Mouse (Mus musculus) limb, embryonic 15.5 days (tissue): ENCODE measurements at regions not wholly inside any gene's neighbourhood (a gene's known extent, or its start where the extent isn't known, plus 50 kb on each side); places are given as distances from the start of the nearest gene placed in this dataset.

Source experiments
- ATAC-seq: fragments of 200-750 bp; cut with Nextera tagmentation; 2 replicates; pipeline ENCODE4 v1.8.0; 2017; ENCODE audit warnings: low read depth, moderate TSS enrichment; ENCODE audit not compliant: insufficient number of reproducible peaks, low FRiP score, low TSS enrichment
- H3K27ac ChIP-seq: fragments of 300-500 bp; sonication (generic); 2 replicates; pipeline ENCODE4 v1.5.1; 2015; ENCODE audit warnings: moderate library complexity, mild to moderate bottlenecking, inconsistent platforms
- H3K27me3 ChIP-seq: fragments of 300-500 bp; sonication (generic); 2 replicates; pipeline ENCODE4 v1.6.1; 2015; ENCODE audit warnings: inconsistent platforms
- H3K36me3 ChIP-seq: fragments of 300-500 bp; sonication (generic); 2 replicates; pipeline ENCODE4 v1.6.1; 2015; ENCODE audit warnings: inconsistent platforms
- H3K4me1 ChIP-seq: fragments of 300-500 bp; sonication (generic); 2 replicates; pipeline ENCODE4 v1.6.1; 2015; ENCODE audit warnings: inconsistent platforms
- H3K4me2 ChIP-seq: fragments of 300-500 bp; sonication (generic); 2 replicates; pipeline ENCODE4 v1.6.1; 2015; ENCODE audit warnings: mild to moderate bottlenecking, inconsistent platforms
- H3K4me3 ChIP-seq: fragments of 300-500 bp; sonication (generic); 2 replicates; pipeline ENCODE4 v1.5.1; 2015; ENCODE audit warnings: mild to moderate bottlenecking, inconsistent platforms
- H3K9ac ChIP-seq: fragments of 300-500 bp; sonication (generic); 2 replicates; pipeline ENCODE4 v1.6.1; 2015; ENCODE audit warnings: inconsistent platforms
- H3K9me3 ChIP-seq: fragments of 300-500 bp; sonication (generic); 2 replicates; pipeline ENCODE4 v1.6.1; 2016; ENCODE audit warnings: inconsistent platforms
- WGBS: fragments of 180-500 bp; shearing (Covaris S2); methylation state at CpG from one replicate; pipeline ENCODE4 v1.1.7; 2015; 5-methylcytosine and 5-hydroxymethylcytosine counted together

DNA sequence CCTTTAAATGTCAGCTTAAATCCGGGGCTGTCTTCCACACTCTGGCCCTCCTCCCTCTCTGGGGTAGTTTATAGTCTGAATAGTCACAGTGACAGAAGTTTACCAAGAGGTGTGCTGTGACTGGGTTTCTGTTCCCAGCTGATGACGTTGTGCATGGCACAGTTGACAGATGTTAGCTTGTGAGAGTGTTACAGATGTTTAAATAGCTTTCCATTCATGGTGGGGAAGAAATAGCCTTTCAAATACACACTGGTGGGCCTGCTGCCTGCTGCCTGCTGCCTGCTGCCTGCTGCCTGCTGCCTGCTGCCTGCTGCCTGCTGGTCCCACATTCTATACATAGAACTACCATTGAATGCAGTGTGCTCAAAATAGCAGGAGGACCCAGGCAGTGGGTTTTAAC, 324.8 kb upstream of the Sash1 start:
- Histone ChIP-seq H3K4me3 (no peak overlapping the region), H3K27ac (no peak overlapping the region), H3K4me2 (no peak overlapping the region), H3K27me3 (no peaks in the 10 kb centered on the region), H3K4me1 (no peaks in the 10 kb centered on the region), H3K36me3 (no peaks in the 10 kb centered on the region), H3K9me3 (no peaks in the 10 kb centered on the region), H3K9ac (no peak overlapping the region)
- ATAC-seq = no peak
- 7% methylated on average over 2 of the region's 2 CpGs for WGBS

DNA sequence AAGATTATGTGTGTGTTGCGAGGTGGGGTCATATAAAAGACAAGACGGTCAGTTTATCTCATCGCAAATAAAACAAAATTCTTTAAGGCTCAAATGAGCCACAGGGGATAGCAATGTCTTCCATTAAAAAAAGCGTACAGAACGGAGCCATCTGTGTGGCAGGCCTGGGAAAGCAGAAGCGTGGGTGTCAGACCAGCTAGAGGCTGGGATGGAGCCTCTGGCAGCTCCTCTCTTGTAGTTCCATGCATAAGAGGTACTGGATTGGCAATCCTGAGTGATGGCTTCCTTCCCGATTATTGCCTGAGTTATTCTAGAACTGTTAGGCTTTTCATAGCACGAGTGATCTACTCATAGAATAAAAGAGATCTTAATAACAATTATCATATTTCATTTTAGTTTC, 318.2 kb upstream of the Sash1 start:
- H3K27ac ChIP-seq = no peak overlapping the region

DNA sequence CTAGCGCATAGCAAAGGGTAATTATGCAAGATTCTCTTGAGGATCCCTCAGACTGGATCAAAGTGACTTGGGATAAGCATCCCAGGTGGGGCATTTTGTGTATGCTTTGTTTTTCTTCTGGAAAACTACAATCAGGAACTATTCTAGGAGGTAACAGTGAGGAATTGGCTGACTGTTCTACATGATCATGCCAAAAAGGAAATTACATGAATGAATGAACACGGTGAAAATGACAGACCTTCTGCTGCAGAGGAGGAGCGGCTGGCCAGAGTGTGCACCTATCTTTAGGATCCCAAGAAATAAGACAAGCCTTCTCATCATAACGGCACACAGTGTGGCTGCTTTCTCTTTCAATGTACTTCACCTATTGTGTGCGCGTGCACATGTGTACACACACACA, 317.5 kb upstream of the Sash1 start:
- H3K4me2 ChIP-seq = no peak overlapping the region
- H3K36me3 ChIP-seq = no peaks in the 10 kb centered on the region
- no peak for ATAC-seq
- 82% methylated on average over 6 of the region's 6 CpGs for WGBS
- H3K27me3 ChIP-seq = no peaks in the 10 kb centered on the region
- no peak overlapping the region for H3K4me3 ChIP-seq
- no peak overlapping the region for H3K27ac ChIP-seq
- no peaks in the 10 kb centered on the region for H3K4me1 ChIP-seq
- no peak overlapping the region for H3K9ac ChIP-seq
- no peaks in the 10 kb centered on the region for H3K9me3 ChIP-seq

More for the DNA sequence above, 318.2 kb upstream of the Sash1 start:
- Histone ChIP-seq H3K4me1 (no peaks in the 10 kb centered on the region), H3K9ac (no peak overlapping the region), H3K36me3 (no peaks in the 10 kb centered on the region), H3K4me2 (no peak overlapping the region), H3K27me3 (no peaks in the 10 kb centered on the region), H3K4me3 (no peak overlapping the region), H3K9me3 (no peaks in the 10 kb centered on the region)
- ATAC-seq = no peak
- 63% methylated on average over 8 of the region's 8 CpGs for WGBS

DNA sequence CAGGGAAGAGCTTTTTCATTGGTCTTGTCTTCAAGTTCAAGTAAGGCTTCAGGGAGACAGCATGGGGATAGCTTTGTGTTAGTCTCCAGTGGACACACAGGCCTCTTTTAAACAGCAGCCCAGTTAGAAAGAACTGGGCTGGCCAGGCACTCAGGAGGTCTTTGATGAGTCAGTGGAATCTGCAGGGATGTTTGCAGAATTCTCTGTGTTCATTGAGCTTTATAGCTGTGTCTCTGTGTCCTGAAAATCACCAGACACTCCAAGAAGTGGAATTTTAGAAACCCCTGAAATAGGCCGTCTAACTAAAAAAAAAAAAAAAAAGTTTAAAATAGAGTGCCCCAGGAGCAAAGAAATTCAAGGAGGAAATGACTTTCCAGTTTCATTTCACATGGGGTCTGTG, 317.1 kb upstream of the Sash1 start:
- Histone ChIP-seq H3K4me3 (no peak overlapping the region), H3K27me3 (no peaks in the 10 kb centered on the region), H3K27ac (no peak overlapping the region), H3K9ac (no peak overlapping the region), H3K9me3 (no peaks in the 10 kb centered on the region), H3K36me3 (no peaks in the 10 kb centered on the region), H3K4me2 (no peak overlapping the region), H3K4me1 (no peaks in the 10 kb centered on the region)
- ATAC-seq = no peak
- WGBS = 13% methylated on average over 1 of the region's 1 CpGs

DNA sequence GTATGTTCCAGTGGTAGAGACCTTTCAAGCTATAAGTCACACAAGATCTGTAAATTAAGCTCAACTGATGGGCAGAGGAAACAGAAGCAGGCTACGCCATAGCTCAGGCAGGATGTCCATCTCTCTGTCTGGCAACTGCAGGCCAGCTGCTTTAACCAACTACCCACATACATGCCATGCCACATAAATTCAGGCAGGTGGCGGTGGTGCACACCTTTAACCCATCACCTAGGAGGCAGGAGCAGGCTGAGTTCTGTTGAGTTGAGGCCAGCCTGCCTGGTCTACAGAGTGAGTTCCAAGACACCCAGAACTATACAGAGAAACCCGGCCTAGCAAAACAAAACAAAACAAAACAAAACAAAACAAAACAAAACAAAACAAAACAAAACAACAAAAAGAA, 289.1 kb upstream of the Sash1 start:
- no peak overlapping the region for H3K4me3 ChIP-seq
- no peaks in the 10 kb centered on the region for H3K36me3 ChIP-seq
- H3K9ac ChIP-seq = no peak overlapping the region
- H3K27me3 ChIP-seq = no peaks in the 10 kb centered on the region
- ATAC-seq = no peak
- H3K4me2 ChIP-seq = no peak overlapping the region
- H3K9me3 ChIP-seq = no peaks in the 10 kb centered on the region
- 63% methylated on average over 3 of the region's 3 CpGs for WGBS
- H3K27ac ChIP-seq = no peak overlapping the region
- no peaks in the 10 kb centered on the region for H3K4me1 ChIP-seq

DNA sequence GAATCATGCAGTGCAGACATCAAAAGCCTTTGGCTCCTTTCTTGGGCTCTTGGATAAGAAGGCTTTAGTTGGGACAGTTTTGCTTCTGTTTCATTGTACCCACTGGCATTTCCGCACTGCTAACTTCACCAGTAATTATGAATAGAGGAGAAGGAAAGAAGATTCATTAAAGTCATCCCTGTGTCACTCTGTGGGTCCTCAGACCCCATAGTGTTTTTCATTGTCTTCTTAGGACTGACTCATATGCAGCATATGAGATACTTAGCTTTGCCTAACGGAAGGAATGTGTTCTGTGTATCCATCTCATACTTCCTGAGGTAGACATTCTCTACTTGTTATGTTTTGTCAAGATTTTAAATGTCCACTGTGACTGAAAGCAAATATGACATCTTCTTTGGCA, 287.6 kb upstream of the Sash1 start:
- H3K36me3 ChIP-seq = no peaks in the 10 kb centered on the region
- no peak overlapping the region for H3K4me2 ChIP-seq
- no peak overlapping the region for H3K4me3 ChIP-seq
- no peaks in the 10 kb centered on the region for H3K9me3 ChIP-seq
- no peak overlapping the region for H3K27ac ChIP-seq
- no peak for ATAC-seq
- H3K27me3 ChIP-seq = no peaks in the 10 kb centered on the region
- H3K4me1 ChIP-seq = no peaks in the 10 kb centered on the region
- H3K9ac ChIP-seq = no peak overlapping the region
- 86% methylated on average over 2 of the region's 2 CpGs for WGBS

DNA sequence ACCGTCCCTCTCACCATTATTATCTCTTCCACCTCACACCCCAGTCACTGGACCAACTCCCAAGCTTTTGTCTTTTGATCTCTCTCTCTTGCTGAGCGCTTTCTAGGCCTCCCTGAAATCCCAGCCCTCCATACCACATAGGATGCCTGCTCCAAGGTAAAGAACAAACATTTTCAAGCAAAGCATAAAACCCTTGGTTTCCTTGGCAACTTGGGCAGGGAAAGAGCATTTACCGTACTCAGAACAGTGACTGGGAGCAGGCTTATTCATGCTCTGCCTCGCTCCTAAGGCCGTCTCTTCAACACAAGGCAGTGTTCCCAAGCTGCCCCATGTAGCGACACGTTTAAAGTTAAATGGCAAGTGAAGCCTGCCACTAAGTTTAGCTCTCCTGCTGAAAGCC, 282.9 kb upstream of the Sash1 start:
- no peak overlapping the region for H3K27ac ChIP-seq
- no peak overlapping the region for H3K4me2 ChIP-seq
- ATAC-seq = no peak
- no peaks in the 10 kb centered on the region for H3K4me1 ChIP-seq
- no peak overlapping the region for H3K4me3 ChIP-seq
- no peaks in the 10 kb centered on the region for H3K36me3 ChIP-seq
- H3K9me3 ChIP-seq = no peaks in the 10 kb centered on the region
- H3K27me3 ChIP-seq = no peaks in the 10 kb centered on the region
- H3K9ac ChIP-seq = no peak overlapping the region
- 77% methylated on average over 7 of the region's 7 CpGs for WGBS

DNA sequence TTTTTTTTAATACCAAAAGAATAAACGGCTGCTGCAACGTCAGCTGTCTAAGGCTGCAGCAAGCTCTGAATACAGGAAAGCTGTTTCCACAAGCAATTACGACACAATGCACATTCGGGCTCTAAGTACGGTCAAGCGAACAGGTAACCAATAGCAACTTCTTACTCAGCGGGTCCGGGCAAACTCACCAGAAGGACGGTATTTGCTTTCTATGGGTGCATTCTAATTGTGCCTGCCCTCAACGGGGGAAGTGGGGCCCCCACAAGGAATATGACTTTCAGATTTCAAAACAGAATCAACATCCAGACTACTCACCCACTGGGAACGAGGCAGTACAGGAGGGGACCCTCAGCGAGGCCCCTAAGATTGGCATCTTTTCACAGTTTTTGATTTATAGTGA, 280.1 kb upstream of the Sash1 start:
- Histone ChIP-seq H3K27ac (no peak overlapping the region), H3K27me3 (no peaks in the 10 kb centered on the region), H3K9ac (no peak overlapping the region), H3K4me2 (no peak overlapping the region), H3K4me3 (no peak overlapping the region), H3K9me3 (no peaks in the 10 kb centered on the region), H3K36me3 (no peaks in the 10 kb centered on the region), H3K4me1 (no peaks in the 10 kb centered on the region)
- no peak for ATAC-seq
- 79% methylated on average over 12 of the region's 12 CpGs for WGBS

GRCm38 (mm10) chr10:9165598-9165997, 279.7 kb upstream of the Sash1 start:
- no peak for ATAC-seq
- Histone ChIP-seq H3K4me2 (no peak overlapping the region), H3K27me3 (no peaks in the 10 kb centered on the region), H3K4me3 (no peak overlapping the region), H3K4me1 (no peaks in the 10 kb centered on the region), H3K9ac (no peak overlapping the region), H3K9me3 (no peaks in the 10 kb centered on the region), H3K27ac (no peak overlapping the region), H3K36me3 (no peaks in the 10 kb centered on the region)
- WGBS = 82% methylated on average over 12 of the region's 12 CpGs

DNA sequence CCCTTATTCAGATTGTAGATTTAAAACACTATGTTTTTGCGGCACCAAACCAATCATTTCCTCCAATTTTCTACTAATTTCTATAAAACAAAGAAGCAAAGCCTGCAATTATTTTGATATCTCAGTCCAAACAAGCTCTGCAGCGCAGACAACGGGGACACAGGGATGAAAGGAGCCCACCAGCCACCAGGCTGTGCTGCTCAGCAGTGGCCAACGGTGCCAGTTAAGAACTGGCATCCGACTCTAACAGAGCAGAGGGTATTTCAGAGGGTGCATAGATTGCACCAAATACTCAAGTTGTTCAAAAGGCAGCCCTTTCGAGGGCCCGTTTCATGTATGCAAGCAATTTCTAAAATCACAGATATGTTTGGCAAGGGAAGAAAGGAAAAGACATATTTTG, 278.5 kb upstream of the Sash1 start:
- no peaks in the 10 kb centered on the region for H3K27me3 ChIP-seq
- H3K4me1 ChIP-seq = no peaks in the 10 kb centered on the region
- H3K27ac ChIP-seq = no peak overlapping the region
- no peak overlapping the region for H3K9ac ChIP-seq
- no peaks in the 10 kb centered on the region for H3K36me3 ChIP-seq
- no peaks in the 10 kb centered on the region for H3K9me3 ChIP-seq
- no peak for ATAC-seq
- H3K4me2 ChIP-seq = no peak overlapping the region
- 84% methylated on average over 7 of the region's 7 CpGs for WGBS
- no peak overlapping the region for H3K4me3 ChIP-seq

- WGBS = 99% methylated on average over 7 of the region's 7 CpGs
These were observed 275.7 kb upstream of the Sash1 start for GRCm38 (mm10) chr10:9161597-9161996.

DNA sequence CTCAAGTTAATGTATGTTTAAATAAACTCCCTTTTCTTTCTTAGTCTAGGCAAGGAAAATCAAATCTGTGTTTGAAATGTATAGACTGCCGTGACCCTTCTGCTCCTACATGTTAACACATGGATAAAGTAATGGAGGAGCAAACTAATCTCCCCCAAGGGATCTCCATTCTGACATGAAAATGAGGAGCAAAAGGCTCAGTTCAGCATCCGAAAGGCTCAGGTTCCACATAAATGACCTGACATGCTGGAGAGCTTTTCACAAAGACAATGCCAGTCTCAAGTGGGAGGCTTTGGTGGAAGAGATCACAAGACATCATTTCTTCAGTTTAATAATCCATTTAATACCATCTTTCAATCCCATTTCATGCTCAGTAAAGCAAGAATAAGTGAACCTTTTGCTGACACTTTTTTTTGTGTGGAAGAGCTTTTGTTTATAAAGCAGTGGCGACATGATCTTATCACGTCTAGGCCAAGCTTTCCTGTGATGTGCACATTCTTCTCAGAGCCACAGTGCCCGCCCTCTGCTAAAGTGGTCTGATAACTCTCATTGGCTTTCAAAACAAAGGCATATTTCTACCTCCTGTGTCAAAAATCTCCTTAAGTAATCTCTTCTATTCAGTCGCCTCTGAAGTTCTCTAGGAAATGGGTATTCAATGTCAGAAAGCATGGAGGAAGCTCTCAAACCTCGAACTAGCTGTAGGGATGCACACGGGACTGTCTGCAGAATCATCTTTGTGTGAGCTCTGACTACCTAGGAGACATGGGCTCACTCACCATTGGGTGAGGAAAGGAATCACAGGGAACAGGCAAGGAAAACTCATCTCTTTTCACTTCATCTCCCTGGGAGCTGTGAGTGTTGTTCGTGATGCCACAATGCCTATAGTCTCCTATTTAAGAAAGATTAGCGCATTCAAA, 271.7 kb upstream of the Sash1 start:
- no peak for ATAC-seq
- H3K27me3 ChIP-seq = no peaks in the 10 kb centered on the region
- no peak overlapping the region for H3K4me3 ChIP-seq
- no peaks in the 10 kb centered on the region for H3K4me1 ChIP-seq
- H3K4me2 ChIP-seq = no peak overlapping the region
- no peak overlapping the region for H3K9ac ChIP-seq
- no peak overlapping the region for H3K27ac ChIP-seq
- H3K9me3 ChIP-seq = no peaks in the 10 kb centered on the region
- 82% methylated on average over 10 of the region's 10 CpGs for WGBS
- no peaks in the 10 kb centered on the region for H3K36me3 ChIP-seq

More at GRCm38 (mm10) chr10:9161597-9161996, 275.7 kb upstream of the Sash1 start:
- no peaks in the 10 kb centered on the region for H3K4me1 ChIP-seq
- no peak overlapping the region for H3K27ac ChIP-seq
- no peak overlapping the region for H3K9ac ChIP-seq
- H3K4me3 ChIP-seq = no peak overlapping the region
- no peak overlapping the region for H3K4me2 ChIP-seq
- no peak for ATAC-seq
- no peaks in the 10 kb centered on the region for H3K36me3 ChIP-seq
- no peaks in the 10 kb centered on the region for H3K9me3 ChIP-seq
- no peaks in the 10 kb centered on the region for H3K27me3 ChIP-seq

DNA sequence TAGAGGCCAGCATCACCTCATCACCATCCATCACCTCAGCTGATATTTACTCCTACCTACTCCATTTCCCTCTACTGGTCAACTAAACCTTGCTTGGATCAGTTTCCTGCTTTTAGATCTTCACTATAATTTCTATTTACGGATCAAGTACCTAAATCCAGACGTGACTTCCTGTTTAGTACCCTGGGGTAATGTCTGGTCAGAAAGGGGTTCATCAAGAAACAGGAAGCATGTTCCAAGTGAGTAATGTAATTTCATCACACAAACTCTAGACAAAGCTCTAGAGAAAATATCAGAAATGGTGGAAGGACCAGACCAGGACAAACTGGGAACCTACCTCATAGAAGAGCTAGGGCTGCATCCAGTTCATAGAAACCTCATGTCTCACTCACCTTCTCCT, 250.2 kb upstream of the Sash1 start:
- H3K4me2 ChIP-seq = no peak overlapping the region
- no peak overlapping the region for H3K4me3 ChIP-seq
- WGBS = 66% methylated on average over 2 of the region's 2 CpGs
- no peak for ATAC-seq
- no peaks in the 10 kb centered on the region for H3K9me3 ChIP-seq
- H3K9ac ChIP-seq = no peak overlapping the region
- H3K36me3 ChIP-seq = no peaks in the 10 kb centered on the region
- H3K27ac ChIP-seq = no peak overlapping the region
- H3K27me3 ChIP-seq = no peaks in the 10 kb centered on the region
- H3K4me1 ChIP-seq = no peaks in the 10 kb centered on the region; the same call in 1 of the 2 replicates
